Mouse (Mus musculus) intestine, embryonic 14.5 days (tissue): ENCODE data around the gene 1700025F22Rik. TPM values are rescaled to one million over a fixed set of nuclear protein-coding genes. Genes with fewer than 3 reads are reported as not detected.
"Not testable (repeated sequence)": the region's sequence is repeated elsewhere in the genome, so short reads cannot be mapped to it uniquely, and the experiment has no call there.

ENCODE experiments used
- ATAC-seq: fragments of 200-750 bp; cut with Nextera tagmentation; replicated peaks from 2 replicates; pipeline ENCODE4 v1.8.0; 2017; ENCODE audit warnings: low read depth, moderate number of reproducible peaks, moderate TSS enrichment, moderate library complexity; ENCODE audit not compliant: low FRiP score, low TSS enrichment
- DNase-seq: peaks from one replicate; pipeline ENCODE4 v3.0.0-alpha.2; 2018; ENCODE audit warnings: low spot score
- H3K27ac ChIP-seq: fragments of 300-500 bp; sonication (generic); 2 replicates; pipeline ENCODE4 v1.5.1; 2014; ENCODE audit warnings: low read depth, mild to moderate bottlenecking, control low read depth
- H3K27me3 ChIP-seq: fragments of 300-500 bp; sonication (generic); replicated peaks from 2 replicates; pipeline ENCODE4 v1.6.1; 2014; ENCODE audit warnings: low read length, control low read depth; ENCODE audit not compliant: control insufficient read depth, insufficient read depth
- H3K36me3 ChIP-seq: fragments of 300-500 bp; sonication (generic); 2 replicates; pipeline ENCODE4 v1.6.1; 2014; ENCODE audit warnings: low read length, control low read depth; ENCODE audit not compliant: control insufficient read depth, insufficient read depth
- H3K4me1 ChIP-seq: fragments of 300-500 bp; sonication (generic); replicated peaks from 2 replicates; pipeline ENCODE4 v1.6.1; 2014; ENCODE audit warnings: low read length, control low read depth, mixed read lengths; ENCODE audit not compliant: control insufficient read depth, insufficient read depth
- H3K4me2 ChIP-seq: fragments of 300-500 bp; sonication (generic); 2 replicates; pipeline ENCODE4 v1.6.1; 2014; ENCODE audit warnings: low read length
- H3K4me3 ChIP-seq: fragments of 300-500 bp; sonication (generic); 2 replicates; pipeline ENCODE4 v1.5.1; 2014; ENCODE audit warnings: low read depth, low read length, control low read depth, mixed read lengths
- H3K9ac ChIP-seq: fragments of 300-500 bp; sonication (generic); 2 replicates; pipeline ENCODE4 v1.6.1; 2014; ENCODE audit warnings: mild to moderate bottlenecking, low read length
- H3K9me3 ChIP-seq: fragments of 300-500 bp; sonication (generic); 2 replicates; pipeline ENCODE4 v1.6.1; 2016; ENCODE audit warnings: low read length, control low read depth; ENCODE audit not compliant: control insufficient read depth
- WGBS: fragments of 180-500 bp; shearing (Covaris S2); extraction: QIAGEN DNeasy Blood & Tissue Kit; methylation state at CpG from one replicate; pipeline ENCODE4 v1.1.7; 2014; 5-methylcytosine and 5-hydroxymethylcytosine counted together
- polyA plus RNA-seq: library from polyadenylated mRNA; unstranded; fragments of >200 nt; fragmentation: Nextera tagmentation; extraction: Ambion mirVana; gene quantifications from 2 replicates; pipeline ENCODE4 v1.2.1, GENCODE M21; 2014

Gene 1700025F22Rik
- polyA plus RNA-seq, 1 experiment from 2014 or later: not detected

DNA sequence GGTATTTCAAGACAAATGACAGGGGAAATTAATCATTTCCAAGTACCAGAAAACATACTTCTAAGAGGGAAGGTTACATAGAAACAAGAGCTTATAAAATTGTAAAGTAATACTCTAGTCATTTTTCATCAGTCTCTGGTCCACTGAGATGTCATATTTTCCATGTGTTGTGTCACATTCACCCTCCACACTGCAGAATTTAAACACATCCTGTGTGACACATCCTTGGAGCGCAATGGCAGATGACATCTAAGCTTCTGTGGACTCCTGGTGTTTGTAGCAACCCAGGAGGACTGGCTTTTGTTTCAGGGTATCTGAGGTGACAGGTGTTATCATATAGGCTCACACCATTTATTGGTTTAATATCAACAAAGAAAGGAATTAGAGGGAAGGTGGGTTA is 35.4 kb downstream of the 1700025F22Rik start:
- H3K4me2 ChIP-seq: no peak overlapping the region
- DNase-seq: no peak
- H3K4me1 ChIP-seq: no peaks in the 10 kb centered on the region
- H3K9me3 ChIP-seq: no peaks in the 10 kb centered on the region
- no peak overlapping the region for H3K9ac ChIP-seq
- no peak overlapping the region for H3K27ac ChIP-seq
- no peaks in the 10 kb centered on the region for H3K27me3 ChIP-seq
- no peak overlapping the region for H3K4me3 ChIP-seq
- no peak for ATAC-seq
- no peaks in the 10 kb centered on the region for H3K36me3 ChIP-seq
- WGBS: 89% methylated on average over 1 of the region's 1 CpGs

- peak; percentile 72 for DNase-seq
- H3K27me3 ChIP-seq, H3K4me1 ChIP-seq, H3K36me3 ChIP-seq, H3K9me3 ChIP-seq, H3K27ac ChIP-seq: not testable (repeated sequence)
- Histone ChIP-seq H3K4me3 (peak overlapping the region; percentile 29), H3K4me2 (peak overlapping the region; percentile 41), H3K9ac (peak overlapping the region; percentile 30)
- WGBS: 2% methylated on average over 12 of the region's 38 CpGs
- peak; percentile 99 for ATAC-seq
Measured at GRCm38 (mm10) chr19:11121016-11121420, 44.1 kb downstream of the 1700025F22Rik start.

DNA sequence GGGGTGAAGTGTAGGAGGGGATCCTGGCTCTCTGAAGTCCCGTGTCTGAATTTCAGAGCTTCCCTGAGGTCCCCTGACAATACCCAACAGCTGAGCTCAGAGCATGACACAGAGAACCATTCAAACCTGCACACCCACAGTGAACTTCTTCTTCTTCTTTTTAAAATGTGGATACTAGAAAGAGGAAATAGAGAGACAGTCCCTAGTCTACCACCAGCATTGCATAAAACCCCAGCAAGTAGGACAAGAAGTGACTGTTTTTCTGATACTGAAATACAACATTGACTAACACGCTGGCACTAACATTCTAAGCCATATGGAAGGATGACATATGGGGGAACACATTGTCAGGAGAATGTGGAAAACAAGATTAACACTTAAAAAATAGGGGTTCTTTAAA is 45.8 kb downstream of the 1700025F22Rik start:
- H3K9me3 ChIP-seq: peaks cover 3% of the 10 kb centered on the region; the same call in 1 of the 2 replicates
- no peak overlapping the region for H3K4me2 ChIP-seq
- WGBS: 86% methylated on average over 2 of the region's 2 CpGs
- no peak overlapping the region for H3K27ac ChIP-seq
- ATAC-seq (no peak), DNase-seq (no peak)
- H3K36me3 ChIP-seq: no peaks in the 10 kb centered on the region
- H3K4me3 ChIP-seq: no peak overlapping the region
- no peaks in the 10 kb centered on the region for H3K27me3 ChIP-seq
- H3K9ac ChIP-seq: no peak overlapping the region
- no peaks in the 10 kb centered on the region for H3K4me1 ChIP-seq

DNA sequence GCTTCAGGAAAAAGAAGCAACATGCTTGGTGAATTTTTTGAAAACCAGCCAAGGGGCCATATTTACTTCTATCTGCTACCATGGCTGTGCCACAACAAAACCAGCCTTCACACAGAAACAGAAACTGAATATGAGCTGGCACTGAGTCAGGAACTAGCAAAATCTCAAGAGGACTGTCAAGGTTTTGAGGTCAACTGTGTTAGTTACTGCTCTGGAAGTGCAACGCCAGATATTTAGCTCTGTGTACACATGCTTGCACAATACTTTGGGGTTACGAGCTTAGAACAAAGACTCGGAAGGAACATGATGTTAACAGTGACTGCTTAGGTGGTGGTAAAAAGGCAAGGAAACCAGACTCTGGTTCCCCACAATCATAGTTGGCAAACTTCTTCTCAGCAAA is 57.4 kb downstream of the 1700025F22Rik start:
- Histone ChIP-seq H3K4me2 (no peak overlapping the region), H3K27ac (no peak overlapping the region), H3K4me3 (no peak overlapping the region), H3K9me3 (no peaks in the 10 kb centered on the region), H3K36me3 (no peaks in the 10 kb centered on the region), H3K9ac (no peak overlapping the region), H3K27me3 (no peaks in the 10 kb centered on the region), H3K4me1 (no peaks in the 10 kb centered on the region)
- ATAC-seq (no peak), DNase-seq (no peak)
- 74% methylated on average over 3 of the region's 3 CpGs for WGBS

GRCm38 (mm10) chr19:11101880-11102279 is 63.2 kb downstream of the 1700025F22Rik start:
- no peak overlapping the region for H3K27ac ChIP-seq
- H3K36me3 ChIP-seq: no peaks in the 10 kb centered on the region
- 84% methylated on average over 1 of the region's 1 CpGs for WGBS

GRCm38 (mm10) chr19:11098401-11098800 is 66.7 kb downstream of the 1700025F22Rik start:
- ATAC-seq (no peak), DNase-seq (no peak)
- H3K36me3 ChIP-seq: no peaks in the 10 kb centered on the region
- H3K4me1 ChIP-seq: no peaks in the 10 kb centered on the region
- H3K9ac ChIP-seq: no peak overlapping the region
- WGBS: 75% methylated on average over 3 of the region's 3 CpGs
- no peak overlapping the region for H3K4me3 ChIP-seq
- H3K9me3 ChIP-seq: no peaks in the 10 kb centered on the region
- H3K27ac ChIP-seq: no peak overlapping the region
- H3K27me3 ChIP-seq: peaks cover 1% of the 10 kb centered on the region
- H3K4me2 ChIP-seq: no peak overlapping the region

More at GRCm38 (mm10) chr19:11101880-11102279, 63.2 kb downstream of the 1700025F22Rik start:
- Histone ChIP-seq H3K4me3 (no peak overlapping the region), H3K27me3 (no peaks in the 10 kb centered on the region), H3K9me3 (no peaks in the 10 kb centered on the region), H3K9ac (no peak overlapping the region), H3K4me1 (no peaks in the 10 kb centered on the region), H3K4me2 (no peak overlapping the region)
- ATAC-seq (no peak), DNase-seq (no peak)

DNA sequence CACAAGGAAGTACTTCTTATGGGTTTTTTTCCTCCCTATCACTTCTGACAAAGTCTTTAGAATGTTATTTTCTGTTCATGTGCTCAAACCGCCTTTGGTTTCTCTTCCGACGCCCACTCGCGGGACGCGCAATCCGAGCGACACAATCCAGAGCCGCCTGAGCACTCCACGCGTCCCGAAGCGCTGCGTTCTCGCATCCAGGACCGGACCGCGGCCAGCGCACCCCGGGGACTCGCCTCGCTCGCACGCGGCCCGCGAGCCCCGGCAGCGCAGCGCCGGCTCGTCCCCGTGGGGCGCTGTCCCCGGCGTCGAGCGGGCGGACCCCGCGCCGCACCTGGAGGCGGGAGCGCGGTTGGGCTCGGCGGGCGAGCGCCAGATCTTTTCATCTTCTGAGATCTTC is 73.0 kb downstream of the 1700025F22Rik start:
- peaks cover 15% of the 10 kb centered on the region for H3K27me3 ChIP-seq
- not testable (repeated sequence) for H3K27ac ChIP-seq, H3K9ac ChIP-seq, H3K4me1 ChIP-seq, H3K36me3 ChIP-seq, H3K9me3 ChIP-seq, ATAC-seq
- DNase-seq: peak; percentile 63
- H3K4me2 ChIP-seq: peak overlapping the region; percentile 53
- peak overlapping the region; percentile 25 for H3K4me3 ChIP-seq
- 3% methylated on average over 50 of the region's 50 CpGs for WGBS

Other genes with a start within 250 kb of the 1700025F22Rik start
- not detected in 2 replicates for gene Zp1, start 244.7 kb downstream of the 1700025F22Rik start, polyA plus RNA-seq
- 0.07 TPM in 1 of 2 replicates, not detected in the other for gene Ptgdr2, start 228.2 kb downstream of the 1700025F22Rik start, polyA plus RNA-seq
- gene Ccdc86, start 216.1 kb downstream of the 1700025F22Rik start, polyA plus RNA-seq: 29.7 and 32.4 TPM in 2 replicates
- gene Ms4a10, start 190.7 kb downstream of the 1700025F22Rik start, polyA plus RNA-seq: 7.9 TPM in 2 replicates
- 0.24 and 0.34 TPM in 2 replicates for gene Ms4a15, start 172.1 kb downstream of the 1700025F22Rik start, polyA plus RNA-seq
- gene Ms4a18, start 147.3 kb downstream of the 1700025F22Rik start, polyA plus RNA-seq: 15.4 and 20.8 TPM in 2 replicates
- gene Ms4a8a, start 84.2 kb downstream of the 1700025F22Rik start, polyA plus RNA-seq: 4.6 and 8.3 TPM in 2 replicates
- not detected in 2 replicates for gene 1700017D01Rik, start 34.4 kb downstream of the 1700025F22Rik start, polyA plus RNA-seq
- gene Ms4a13, start 31.4 kb upstream of the 1700025F22Rik start, polyA plus RNA-seq: not detected in 2 replicates
- 0.16 TPM in 1 of 2 replicates, not detected in the other for gene Ms4a12, start 67.1 kb upstream of the 1700025F22Rik start, polyA plus RNA-seq
- not detected in 2 replicates for gene Ms4a1, start 100.9 kb upstream of the 1700025F22Rik start, polyA plus RNA-seq
- not detected in 2 replicates for gene Ms4a5, start 118.6 kb upstream of the 1700025F22Rik start, polyA plus RNA-seq
- gene Ms4a14, start 149.1 kb upstream of the 1700025F22Rik start, polyA plus RNA-seq: 0.09 and 0.16 TPM in 2 replicates
- gene Ms4a7, start 170.8 kb upstream of the 1700025F22Rik start, polyA plus RNA-seq: 2.6 and 3.5 TPM in 2 replicates
- 3.5 and 3.7 TPM in 2 replicates for gene Ms4a4a, start 210.2 kb upstream of the 1700025F22Rik start, polyA plus RNA-seq
- 1.3 and 1.8 TPM in 2 replicates for gene Ms4a4c, start 239.4 kb upstream of the 1700025F22Rik start, polyA plus RNA-seq